Mouse (Mus musculus): ENCODE measurements at regions not wholly inside any gene's neighbourhood (a gene's known extent, or its start where the extent isn't known, plus 50 kb on each side); places are given as distances from the start of the nearest gene placed in this dataset.
A peak's percentile ranks its signal among the peaks of the same experiment; 100 is the strongest.

- H3K27ac ChIP-seq: no peak overlapping the region
These were observed 64.1 kb upstream of the Ranbp3l start for GRCm38 (mm10) chr15:8903651-8904050.

GRCm38 (mm10) chr15:8897487-8898158, 70.1 kb upstream of the Ranbp3l start:
- TF ChIP-seq CTCF (IDR thresholded peaks at IDR 0.05): no peak
- intact Hi-C loops (cut with DNase I): no loop called here
- Histone ChIP-seq H3K27ac (no peak overlapping the region), H3K4me3 (no peak overlapping the region)
- no peak for DNase-seq

More at GRCm38 (mm10) chr15:8903651-8904050, 64.1 kb upstream of the Ranbp3l start:
- DNase-seq: no peak
- no peak overlapping the region for H3K4me3 ChIP-seq
- intact Hi-C loops (cut with DNase I): no loop called here
- no peak for TF ChIP-seq CTCF (IDR thresholded peaks at IDR 0.05)

- intact Hi-C loops (cut with DNase I): no loop called here
- TF ChIP-seq CTCF (IDR thresholded peaks at IDR 0.05): no peak
- DNase-seq: no peak
These were observed 70.9 kb upstream of the Ranbp3l start for GRCm38 (mm10) chr15:8896856-8897255.

GRCm38 (mm10) chr15:8896391-8896790, 71.4 kb upstream of the Ranbp3l start:
- Histone ChIP-seq H3K27ac (no peak overlapping the region), H3K4me3 (no peak overlapping the region)
- intact Hi-C loops (cut with DNase I): no loop called here
- DNase-seq: peak; percentile 37
- no peak for TF ChIP-seq CTCF (IDR thresholded peaks at IDR 0.05)

More at GRCm38 (mm10) chr15:8896856-8897255, 70.9 kb upstream of the Ranbp3l start:
- H3K27ac ChIP-seq: no peak overlapping the region
- no peak overlapping the region for H3K4me3 ChIP-seq

- H3K27ac ChIP-seq: no peak overlapping the region
- no peak for DNase-seq
- no peak overlapping the region for H3K4me3 ChIP-seq
- intact Hi-C loops (cut with DNase I): loop anchor here (1.0 to 10.0 kb wide), 2 partner anchors 91 to 256 kb away; no protein-coding TSS in a partner anchor
- TF ChIP-seq CTCF (IDR thresholded peaks at IDR 0.05): no peak
These were observed 82.2 kb upstream of the Ranbp3l start for GRCm38 (mm10) chr15:8885585-8885984.

- DNase-seq: no peak
- TF ChIP-seq CTCF (IDR thresholded peaks at IDR 0.05): peak; percentile 58
- Histone ChIP-seq H3K27ac (no peak overlapping the region), H3K4me3 (peak overlapping the region; percentile 59)
- intact Hi-C loops (cut with DNase I): loop anchor here (1.0 to 10.0 kb wide), 2 partner anchors 90 to 256 kb away; no protein-coding TSS in a partner anchor
These were observed 82.9 kb upstream of the Ranbp3l start for GRCm38 (mm10) chr15:8884608-8885467.

GRCm38 (mm10) chr15:8882880-8883539, 84.7 kb upstream of the Ranbp3l start:
- Histone ChIP-seq H3K27ac (no peak overlapping the region), H3K4me3 (no peak overlapping the region)
- no peak for DNase-seq
- TF ChIP-seq CTCF (IDR thresholded peaks at IDR 0.05): no peak
- intact Hi-C loops (cut with DNase I): loop anchor here (10.0 kb wide), 1 partner anchor 88 kb away; no protein-coding TSS in a partner anchor

- no peak for DNase-seq
- Histone ChIP-seq H3K4me3 (no peak overlapping the region), H3K27ac (no peak overlapping the region)
- intact Hi-C loops (cut with DNase I): no loop called here
- TF ChIP-seq CTCF (IDR thresholded peaks at IDR 0.05): no peak
These were observed 92.8 kb upstream of the Ranbp3l start for GRCm38 (mm10) chr15:8874884-8875493.

- intact Hi-C loops (cut with DNase I): no loop called here
- Histone ChIP-seq H3K4me3 (no peak overlapping the region), H3K27ac (no peak overlapping the region)
- no peak for DNase-seq
- TF ChIP-seq CTCF (IDR thresholded peaks at IDR 0.05): no peak
These were observed 99.7 kb upstream of the Ranbp3l start for GRCm38 (mm10) chr15:8868021-8868420.

- no peak for TF ChIP-seq CTCF (IDR thresholded peaks at IDR 0.05)
- no peak overlapping the region for H3K27ac ChIP-seq
- no peak overlapping the region for H3K4me3 ChIP-seq
- DNase-seq: no peak
- intact Hi-C loops (cut with DNase I): no loop called here
These were observed 100.4 kb upstream of the Ranbp3l start for GRCm38 (mm10) chr15:8867160-8867891.

GRCm38 (mm10) chr15:8865089-8865933, 102.4 kb upstream of the Ranbp3l start:
- Histone ChIP-seq H3K4me3 (no peak overlapping the region), H3K27ac (no peak overlapping the region)
- no peak for TF ChIP-seq CTCF (IDR thresholded peaks at IDR 0.05)
- DNase-seq: no peak
- intact Hi-C loops (cut with DNase I): no loop called here

All from gastrocnemius, adult 2 months (tissue).